Mouse (Mus musculus): ENCODE results near the gene Zan. TPM values are rescaled to one million over a fixed set of nuclear protein-coding genes. Genes with fewer than 3 reads are reported as not detected.

The Zan gene
- not detected for polyA plus RNA-seq (2014; fragmentation: Illumina TruSeq; extraction: RNeasy Lipid Tissue Mini Kit (QIAGEN cat#74804); ENCODE audit: low read depth, low replicate concordance)

GRCm38 (mm10) chr5:137476964-137477363 lies at the start of gene Zan:
Zan (minus strand) TSS chr5:137477064.

GRCm38 (mm10) chr5:137518436-137518835 lies 41.6 kb upstream of the Zan start, which contains the start of gene Gigyf1:
Gigyf1 (plus strand) TSS chr5:137518548.

GRCm38 (mm10) chr5:137501709-137502666 lies 25.1 kb upstream of the Zan start, which contains the start of gene Pop7:
Pop7 (minus strand) TSS chr5:137502518.

GRCm38 (mm10) chr5:137349384-137350204 lies 127.3 kb downstream of the Zan start, which contains the start of gene Ephb4:
Ephb4 (plus strand) TSS chr5:137350109.

GRCm38 (mm10) chr5:137333512-137334174 lies 143.2 kb downstream of the Zan start, which contains the start of gene Slc12a9:
Slc12a9 (minus strand) TSS chr5:137333597.

Other genes with a start within 250 kb of the Zan start
- 0.44 TPM for gene Ache, start 189.5 kb downstream of the Zan start, polyA plus RNA-seq (2014; fragmentation: Illumina TruSeq; extraction: RNeasy Lipid Tissue Mini Kit (QIAGEN cat#74804); ENCODE audit: low read depth, low replicate concordance)
- 2.3 TPM for gene Ufsp1, start 182.4 kb downstream of the Zan start, polyA plus RNA-seq (2014; fragmentation: Illumina TruSeq; extraction: RNeasy Lipid Tissue Mini Kit (QIAGEN cat#74804); ENCODE audit: low read depth, low replicate concordance)
- gene Srrt, start 169.4 kb downstream of the Zan start, polyA plus RNA-seq (2014; fragmentation: Illumina TruSeq; extraction: RNeasy Lipid Tissue Mini Kit (QIAGEN cat#74804); ENCODE audit: low read depth, low replicate concordance): 11.8 TPM
- gene Trip6, start 162.7 kb downstream of the Zan start, polyA plus RNA-seq (2014; fragmentation: Illumina TruSeq; extraction: RNeasy Lipid Tissue Mini Kit (QIAGEN cat#74804); ENCODE audit: low read depth, low replicate concordance): 0.20 TPM
- gene Slc12a9, start 143.5 kb downstream of the Zan start, polyA plus RNA-seq (2014; fragmentation: Illumina TruSeq; extraction: RNeasy Lipid Tissue Mini Kit (QIAGEN cat#74804); ENCODE audit: low read depth, low replicate concordance): 0.73 TPM
- gene Ephb4, start 127.0 kb downstream of the Zan start, polyA plus RNA-seq (2014; fragmentation: Illumina TruSeq; extraction: RNeasy Lipid Tissue Mini Kit (QIAGEN cat#74804); ENCODE audit: low read depth, low replicate concordance): 6.5 TPM
- gene Pop7, start 25.5 kb upstream of the Zan start, polyA plus RNA-seq (2014; fragmentation: Illumina TruSeq; extraction: RNeasy Lipid Tissue Mini Kit (QIAGEN cat#74804); ENCODE audit: low read depth, low replicate concordance): not detected
- gene Gigyf1, start 41.5 kb upstream of the Zan start, polyA plus RNA-seq (2014; fragmentation: Illumina TruSeq; extraction: RNeasy Lipid Tissue Mini Kit (QIAGEN cat#74804); ENCODE audit: low read depth, low replicate concordance): 1.5 TPM
- gene Epo, start 56.2 kb upstream of the Zan start, polyA plus RNA-seq (2014; fragmentation: Illumina TruSeq; extraction: RNeasy Lipid Tissue Mini Kit (QIAGEN cat#74804); ENCODE audit: low read depth, low replicate concordance): not detected
- 1.4 TPM for gene Gnb2, start 56.4 kb upstream of the Zan start, polyA plus RNA-seq (2014; fragmentation: Illumina TruSeq; extraction: RNeasy Lipid Tissue Mini Kit (QIAGEN cat#74804); ENCODE audit: low read depth, low replicate concordance)
- not detected for gene Actl6b, start 76.5 kb upstream of the Zan start, polyA plus RNA-seq (2014; fragmentation: Illumina TruSeq; extraction: RNeasy Lipid Tissue Mini Kit (QIAGEN cat#74804); ENCODE audit: low read depth, low replicate concordance)
- not detected for gene Tfr2, start 92.8 kb upstream of the Zan start, polyA plus RNA-seq (2014; fragmentation: Illumina TruSeq; extraction: RNeasy Lipid Tissue Mini Kit (QIAGEN cat#74804); ENCODE audit: low read depth, low replicate concordance)
- not detected for gene Mospd3, start 124.0 kb upstream of the Zan start, polyA plus RNA-seq (2014; fragmentation: Illumina TruSeq; extraction: RNeasy Lipid Tissue Mini Kit (QIAGEN cat#74804); ENCODE audit: low read depth, low replicate concordance)
- gene Pcolce, start 136.7 kb upstream of the Zan start, polyA plus RNA-seq (2014; fragmentation: Illumina TruSeq; extraction: RNeasy Lipid Tissue Mini Kit (QIAGEN cat#74804); ENCODE audit: low read depth, low replicate concordance): 7.1 TPM
- gene Fbxo24, start 151.9 kb upstream of the Zan start, polyA plus RNA-seq (2014; fragmentation: Illumina TruSeq; extraction: RNeasy Lipid Tissue Mini Kit (QIAGEN cat#74804); ENCODE audit: low read depth, low replicate concordance): not detected
- gene Lrch4, start 152.1 kb upstream of the Zan start, polyA plus RNA-seq (2014; fragmentation: Illumina TruSeq; extraction: RNeasy Lipid Tissue Mini Kit (QIAGEN cat#74804); ENCODE audit: low read depth, low replicate concordance): 0.85 TPM
- gene Gm20605, start 152.1 kb upstream of the Zan start, polyA plus RNA-seq (2014; fragmentation: Illumina TruSeq; extraction: RNeasy Lipid Tissue Mini Kit (QIAGEN cat#74804); ENCODE audit: low read depth, low replicate concordance): not detected
- not detected for gene Sap25, start 164.3 kb upstream of the Zan start, polyA plus RNA-seq (2014; fragmentation: Illumina TruSeq; extraction: RNeasy Lipid Tissue Mini Kit (QIAGEN cat#74804); ENCODE audit: low read depth, low replicate concordance)
- gene Irs3, start 168.7 kb upstream of the Zan start, polyA plus RNA-seq (2014; fragmentation: Illumina TruSeq; extraction: RNeasy Lipid Tissue Mini Kit (QIAGEN cat#74804); ENCODE audit: low read depth, low replicate concordance): not detected
- gene Agfg2, start 207.7 kb upstream of the Zan start, polyA plus RNA-seq (2014; fragmentation: Illumina TruSeq; extraction: RNeasy Lipid Tissue Mini Kit (QIAGEN cat#74804); ENCODE audit: low read depth, low replicate concordance): 11.3 TPM

Measured in kidney, adult 10 weeks (tissue).